Mouse (Mus musculus) neutrophil, adult 83 days (primary cell): ENCODE data around the gene Hs6st2. TPM values are rescaled to one million over a fixed set of nuclear protein-coding genes. Genes with fewer than 3 reads are reported as not detected.

Source experiments
- total RNA-seq, 2 experiments: library from RNA; stranded (reverse); gene quantifications; one replicate each; pipeline ENCODE4 v1.2.4; 2023

Gene Hs6st2
- total RNA-seq: 1 to 10 TPM in 1 of 2 experiments, under 1 TPM in 1; 0.09 to 2.4 TPM

DNA sequence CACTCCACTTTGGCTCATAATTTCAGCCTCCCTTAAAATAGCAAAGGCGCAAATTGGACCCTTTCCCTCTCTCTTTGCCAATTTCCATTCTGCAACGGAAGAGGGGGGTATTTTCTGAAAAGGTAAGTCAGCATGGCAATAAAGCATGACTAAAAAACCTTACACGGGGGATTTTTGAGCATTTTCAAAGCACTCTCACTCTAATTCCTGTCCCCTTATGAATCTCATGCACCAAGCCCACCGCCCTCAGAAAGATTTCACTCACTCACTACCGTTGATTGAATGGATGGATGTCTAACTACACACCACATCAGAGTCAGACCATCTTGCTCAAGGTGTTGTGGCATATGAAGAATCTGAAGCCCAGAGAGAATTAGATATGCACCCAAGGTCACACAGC is at the start of gene Hs6st2:
TSS of gene Hs6st2 (minus strand) at position 101 of the 400 bp plus-strand sequence.

Other genes with a start within 250 kb of the Hs6st2 start
- gene Usp26, start 119.4 kb upstream of the Hs6st2 start, total RNA-seq: not detected